Mouse (Mus musculus) natural killer cell, adult 2 months (primary cell): Measurements from ENCODE around the gene Tyw3.
"Not testable (repeated sequence)": the region's sequence is repeated elsewhere in the genome, so short reads cannot be mapped to it uniquely, and the experiment has no call there.

Source experiments
- DNase-seq, 2 experiments: peaks; one replicate each; pipeline ENCODE4 v3.0.0; 2022; ENCODE audit warnings: low spot score in 2 of 2

The Tyw3 gene

GRCm38 (mm10) chr3:154596934-154597554, at the start of gene Tyw3:
Gene Tyw3, minus strand, starts transcription at chr3:154597104.
- peak; percentile 77 to 84 for DNase-seq

DNA sequence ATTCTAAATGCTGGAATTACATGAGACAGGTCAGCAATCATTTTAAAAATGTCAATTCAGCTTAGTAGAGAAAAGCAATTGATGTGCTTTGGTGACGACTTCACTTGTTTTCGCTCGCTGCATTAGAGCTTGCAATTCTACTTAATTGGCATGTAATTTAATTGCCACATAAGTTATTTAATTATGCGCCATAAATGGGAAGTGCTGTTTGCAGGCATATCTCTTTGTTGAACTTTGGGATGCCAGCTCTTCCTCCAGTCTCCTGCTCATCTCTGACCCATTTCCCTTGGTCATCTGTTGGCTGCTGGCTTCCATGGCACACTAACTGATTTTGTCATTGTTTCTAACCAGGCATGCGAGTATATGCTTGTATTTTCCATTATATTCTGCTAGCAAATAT, 36.2 kb upstream of the Tyw3 start:
- no peak for DNase-seq

- not testable (repeated sequence) for DNase-seq
Measured at GRCm38 (mm10) chr3:154631281-154631680, 34.4 kb upstream of the Tyw3 start.

GRCm38 (mm10) chr3:154628284-154628683, 31.4 kb upstream of the Tyw3 start:
- no peak for DNase-seq

- no peak for DNase-seq
Measured at GRCm38 (mm10) chr3:154616106-154616505, 19.2 kb upstream of the Tyw3 start.

- no peak for DNase-seq
Measured at GRCm38 (mm10) chr3:154615304-154615703, 18.4 kb upstream of the Tyw3 start.

- DNase-seq = no peak
Measured at GRCm38 (mm10) chr3:154614771-154615170, 17.9 kb upstream of the Tyw3 start.

- DNase-seq = no peak
Measured at GRCm38 (mm10) chr3:154611888-154612287, 15.0 kb upstream of the Tyw3 start.

DNA sequence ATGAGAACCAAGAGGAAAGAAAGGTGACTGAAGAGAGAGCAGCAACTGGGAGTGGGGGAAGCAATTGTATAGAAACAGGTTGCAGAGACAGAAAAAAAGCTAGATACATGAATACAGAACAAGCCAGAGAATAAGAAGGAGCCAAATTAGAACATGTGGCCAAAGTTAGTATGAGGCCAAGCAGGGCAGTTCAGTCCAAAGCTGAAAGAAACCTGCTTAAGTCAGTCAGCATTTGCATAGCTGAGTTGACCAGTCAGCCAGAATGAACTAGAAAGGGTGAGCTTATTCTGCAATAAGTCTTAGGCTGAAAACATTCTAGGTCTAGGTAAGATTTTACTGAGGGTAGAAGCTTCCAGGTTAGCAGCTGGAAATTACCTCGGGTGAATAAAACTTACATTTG, 11.0 kb upstream of the Tyw3 start:
- no peak for DNase-seq

DNA sequence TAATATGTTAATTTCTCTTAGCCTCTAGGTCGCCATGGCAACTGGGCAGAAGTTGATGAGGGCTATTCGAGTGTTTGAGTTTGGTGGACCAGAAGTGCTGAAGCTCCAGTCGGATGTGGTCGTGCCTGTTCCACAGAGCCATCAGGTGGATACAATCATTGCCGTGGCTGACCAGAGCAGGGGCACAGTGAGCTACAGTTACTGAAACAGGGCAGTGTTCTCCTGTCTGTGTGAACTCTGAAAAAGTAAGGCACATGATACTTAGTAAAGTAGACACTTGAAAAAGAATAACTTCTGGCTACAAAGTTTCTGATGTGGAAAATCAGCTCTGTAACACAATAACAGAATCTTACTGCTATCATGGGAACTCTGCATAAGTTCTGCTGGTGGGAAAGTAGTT, 8.0 kb upstream of the Tyw3 start:
- no peak for DNase-seq

- DNase-seq = no peak
Measured at GRCm38 (mm10) chr3:154602141-154602540, 5.2 kb upstream of the Tyw3 start.

- no peak for DNase-seq
Measured at GRCm38 (mm10) chr3:154597561-154597960, 657 bp upstream of the Tyw3 start.

DNA sequence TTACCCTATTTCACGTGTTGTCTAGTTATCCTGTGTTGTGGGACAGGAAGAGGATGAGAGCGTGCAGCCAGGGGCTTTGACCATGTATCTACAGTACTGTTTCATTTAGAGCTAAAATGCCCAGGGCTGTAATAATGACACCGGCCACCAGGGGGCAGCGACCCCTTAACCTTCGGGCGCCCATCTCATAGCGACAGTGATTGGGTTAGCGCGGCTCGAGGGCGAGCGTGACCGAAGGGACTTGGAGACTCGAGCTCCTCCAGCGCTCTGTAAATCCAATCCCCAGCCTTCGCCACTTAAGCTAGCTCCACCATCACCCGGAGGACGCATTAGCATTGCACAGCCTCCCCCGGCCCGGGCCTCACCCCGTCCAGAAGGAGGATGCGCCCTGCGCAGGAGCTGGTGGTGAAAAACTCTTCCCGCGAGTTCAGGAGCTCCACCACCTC, 393 bp downstream of the Tyw3 start, which contains the start of gene Cryz:
Cryz (plus strand) TSS at position 224 of the 446 bp plus-strand sequence.
- peak; percentile 80 to 86 for DNase-seq

GRCm38 (mm10) chr3:154594156-154594555, 2.7 kb downstream of the Tyw3 start:
- DNase-seq = no peak

DNA sequence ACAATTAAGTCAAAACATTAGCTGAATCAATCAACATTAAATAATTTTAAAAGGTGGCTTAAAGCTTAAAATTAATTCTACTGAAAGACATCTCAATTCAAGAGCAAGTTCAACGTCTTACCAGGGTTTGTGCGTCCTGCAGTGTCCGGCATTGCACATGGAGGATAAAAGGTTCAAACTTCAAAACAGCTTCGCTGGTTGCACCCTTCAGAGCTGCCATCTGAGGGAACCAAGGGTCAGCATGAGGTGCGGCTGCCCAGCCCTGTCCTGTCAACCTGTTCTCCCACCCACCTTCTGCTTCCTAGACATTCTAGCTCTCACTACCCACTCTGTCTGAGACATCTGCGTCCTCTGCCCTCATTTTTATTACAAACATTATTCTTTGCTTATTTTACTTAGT, 3.3 kb downstream of the Tyw3 start:
- DNase-seq = no peak

DNA sequence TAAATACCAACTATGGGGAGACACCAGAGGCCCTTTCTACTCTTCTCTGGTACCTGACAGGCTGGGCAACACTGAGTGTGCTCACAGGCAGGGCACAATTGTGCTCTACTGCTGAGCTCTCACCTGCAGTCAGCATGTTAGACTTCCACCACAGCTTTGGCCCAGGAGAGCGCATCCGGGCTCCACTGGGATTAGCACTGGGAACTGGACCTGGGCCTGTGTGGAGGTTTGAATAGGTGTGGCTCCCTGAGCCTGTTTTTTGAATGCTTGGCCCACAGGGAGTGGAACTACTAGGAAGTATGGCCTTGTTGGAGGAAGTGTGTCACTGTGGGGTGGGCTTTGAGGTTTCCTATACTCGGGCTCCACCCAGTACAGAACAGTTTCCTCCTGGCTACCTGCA, 5.3 kb downstream of the Tyw3 start:
- DNase-seq = no peak

DNA sequence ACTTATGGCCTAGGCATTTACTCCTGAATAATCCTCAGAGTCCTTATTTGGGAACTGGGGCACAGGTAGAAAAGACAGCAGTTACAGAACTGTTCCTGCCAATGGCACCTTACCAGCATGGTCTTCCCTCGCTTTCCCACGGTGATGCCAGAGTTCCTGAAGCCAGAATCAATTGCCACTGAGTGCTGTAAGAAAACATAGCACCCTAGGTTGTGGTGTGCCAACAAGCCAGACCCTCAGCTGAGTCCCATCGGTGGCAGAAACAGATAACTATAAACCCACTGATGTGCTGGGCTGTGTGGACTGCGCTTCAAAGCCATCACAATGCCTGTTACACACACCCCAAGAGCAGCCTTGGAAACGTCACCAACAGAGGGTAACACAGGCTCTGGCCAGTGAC, 5.9 kb downstream of the Tyw3 start:
- DNase-seq = no peak

DNA sequence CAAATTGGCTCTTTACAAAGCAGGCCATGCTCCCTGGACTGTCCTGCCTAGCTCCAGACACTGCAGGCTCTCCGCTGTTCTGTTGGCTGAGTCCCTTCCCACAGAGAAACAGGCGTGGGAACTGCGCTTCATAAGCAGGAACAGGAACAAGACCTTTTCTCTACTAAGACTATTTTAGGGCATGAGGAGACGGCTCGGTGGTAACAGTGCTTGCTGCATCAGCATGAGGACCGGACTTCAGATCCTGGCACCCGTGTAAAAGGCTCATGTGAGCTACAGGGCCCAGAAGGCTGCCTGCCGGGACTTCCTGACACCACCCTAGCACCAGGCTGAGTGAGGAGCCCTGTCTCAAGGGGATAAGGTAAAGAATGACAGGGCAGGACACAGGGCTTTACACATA, 12.6 kb downstream of the Tyw3 start:
- DNase-seq = no peak

DNA sequence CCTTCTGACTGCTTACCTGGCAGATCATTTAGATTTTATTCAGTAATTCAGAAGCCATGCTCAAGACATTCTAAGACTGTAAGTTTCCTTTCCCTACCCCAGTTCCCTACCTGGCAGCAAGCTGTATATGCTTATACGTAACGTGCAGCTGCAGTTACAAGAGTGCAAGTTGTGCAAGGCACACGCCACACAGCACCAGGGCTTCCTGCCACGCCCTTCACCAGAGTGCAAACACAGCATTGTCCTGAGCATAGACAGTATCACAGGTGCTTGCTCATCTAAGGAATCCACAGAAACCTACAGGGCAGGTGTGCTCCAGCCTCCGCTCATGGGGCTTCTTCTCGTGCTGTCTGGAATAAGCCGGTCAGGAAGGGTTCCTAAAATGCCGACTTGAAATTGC, 19.0 kb downstream of the Tyw3 start:
- no peak for DNase-seq

DNA sequence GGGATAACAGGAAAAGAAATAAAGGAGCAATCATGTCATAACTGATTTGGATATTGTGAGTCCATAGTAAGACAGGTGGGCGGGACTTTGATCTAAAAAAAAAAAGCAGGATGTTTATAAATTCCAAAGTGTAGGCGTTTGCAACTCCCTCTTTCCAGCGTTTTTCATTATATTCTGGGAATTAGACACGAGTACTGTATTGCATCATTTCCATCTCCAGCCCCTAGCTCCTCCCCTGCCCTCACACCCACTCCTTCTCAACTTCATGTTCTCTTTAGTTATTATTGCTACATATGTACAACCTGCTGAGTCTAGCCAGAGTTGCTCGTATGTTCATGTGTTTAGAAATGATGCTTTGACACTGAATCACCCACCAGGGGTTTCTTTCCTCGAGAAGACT, 23.2 kb downstream of the Tyw3 start:
- no peak for DNase-seq

DNA sequence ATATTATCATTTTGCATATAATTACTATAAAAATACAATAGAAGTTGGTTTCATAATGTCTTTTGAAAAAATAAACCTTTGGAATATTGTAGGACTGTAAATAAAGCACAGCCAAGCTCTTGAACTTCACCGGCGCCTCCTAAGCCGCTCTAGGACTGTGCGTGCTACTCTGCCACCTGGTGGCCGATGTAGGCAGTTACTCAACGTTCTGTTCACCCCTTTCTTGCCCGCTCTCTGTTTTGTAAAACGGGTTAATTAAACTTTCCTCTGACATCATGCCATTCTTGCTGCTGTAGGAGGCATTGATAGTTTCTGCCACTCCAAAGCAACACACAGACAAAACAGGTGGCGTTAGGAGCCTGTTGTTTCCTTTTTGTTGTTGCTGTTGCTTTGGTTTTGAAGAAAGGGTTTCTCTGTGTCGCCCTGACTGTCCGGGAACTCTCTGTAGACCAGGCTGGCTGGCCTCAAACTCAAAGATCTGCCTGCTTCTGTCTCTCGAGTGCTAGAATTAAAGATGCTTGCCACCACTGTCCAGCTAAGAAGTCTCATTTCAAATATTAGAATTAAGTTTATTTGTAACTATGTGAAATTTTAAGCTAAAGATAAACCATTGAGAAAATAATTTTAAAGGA, 24.4 kb downstream of the Tyw3 start:
- DNase-seq = peak; percentile 9 to 41

DNA sequence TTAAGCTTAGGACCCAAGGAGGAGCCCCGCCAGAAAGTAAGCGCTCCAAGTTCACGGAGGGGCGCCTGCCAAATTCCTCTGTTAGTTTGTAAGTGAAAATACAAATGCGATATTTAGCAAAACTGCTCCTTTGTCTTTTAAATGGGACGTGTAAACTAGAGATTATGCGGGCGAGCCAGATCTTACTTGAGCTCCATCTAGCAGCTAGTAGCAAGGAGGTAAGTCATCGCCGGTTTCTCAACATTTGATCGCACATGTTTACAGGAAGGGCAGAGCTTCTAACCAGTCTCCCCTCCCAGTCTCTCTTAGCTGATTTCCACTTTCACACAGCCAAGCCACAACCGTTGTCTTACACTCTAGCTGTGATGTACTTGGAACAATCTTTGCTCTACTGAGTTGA, 26.1 kb downstream of the Tyw3 start:
- DNase-seq = no peak

DNA sequence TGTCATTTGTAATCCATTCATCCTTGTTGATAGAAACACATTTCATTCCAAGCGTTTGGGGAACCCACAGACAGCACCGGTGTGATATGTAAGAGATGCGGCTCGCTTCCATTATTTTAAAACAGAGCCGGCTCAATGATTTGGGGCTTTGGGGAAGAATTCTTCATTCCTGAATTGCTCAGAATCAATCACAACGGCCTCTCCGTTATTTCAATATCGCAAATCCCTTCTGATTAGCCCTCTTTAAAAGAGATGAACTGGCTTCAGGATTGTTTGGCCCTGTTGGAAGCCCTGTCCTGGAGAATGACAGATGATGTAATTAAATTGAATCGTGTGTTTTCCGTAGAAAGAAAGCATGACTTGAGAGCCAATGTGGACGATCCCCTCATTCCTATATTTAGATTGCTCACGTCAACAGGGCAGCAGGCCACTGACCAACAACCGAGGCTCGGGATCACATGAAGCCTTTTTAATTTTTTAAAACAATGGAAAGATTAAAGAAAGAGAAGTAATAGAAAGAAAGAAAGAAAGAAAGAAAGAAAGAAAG, 26.8 kb downstream of the Tyw3 start:
- DNase-seq = no peak
